Mouse (Mus musculus): Measurements from ENCODE around the gene Gm27179. TPM values are rescaled to one million over a fixed set of nuclear protein-coding genes. Genes with fewer than 3 reads are reported as not detected.

Gm27179 gene
- not detected in 2 replicates for polyA plus RNA-seq (2012; rRNA removed)

DNA sequence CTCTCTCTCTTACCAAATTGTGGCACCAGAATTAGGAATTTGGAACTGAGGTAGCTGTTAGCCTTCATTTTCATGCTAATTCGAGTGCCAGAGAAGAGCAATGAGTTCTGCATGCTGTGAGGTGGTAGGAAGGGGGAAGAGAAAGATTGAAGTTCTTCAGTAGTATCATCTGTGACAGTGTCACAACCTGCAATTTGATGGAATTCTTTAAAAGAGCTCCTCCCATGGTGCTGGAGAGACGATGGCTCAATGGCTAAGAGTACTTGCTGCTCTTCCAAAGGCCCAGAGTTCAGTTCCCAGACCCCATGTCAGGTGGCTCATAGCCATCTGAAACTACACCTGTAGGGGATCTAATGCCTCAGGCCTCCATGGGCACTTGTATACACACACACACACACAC is at the start of gene Gm27179:
Gm27179 (minus strand) TSS at position 101 of the 400 bp plus-strand sequence.

DNA sequence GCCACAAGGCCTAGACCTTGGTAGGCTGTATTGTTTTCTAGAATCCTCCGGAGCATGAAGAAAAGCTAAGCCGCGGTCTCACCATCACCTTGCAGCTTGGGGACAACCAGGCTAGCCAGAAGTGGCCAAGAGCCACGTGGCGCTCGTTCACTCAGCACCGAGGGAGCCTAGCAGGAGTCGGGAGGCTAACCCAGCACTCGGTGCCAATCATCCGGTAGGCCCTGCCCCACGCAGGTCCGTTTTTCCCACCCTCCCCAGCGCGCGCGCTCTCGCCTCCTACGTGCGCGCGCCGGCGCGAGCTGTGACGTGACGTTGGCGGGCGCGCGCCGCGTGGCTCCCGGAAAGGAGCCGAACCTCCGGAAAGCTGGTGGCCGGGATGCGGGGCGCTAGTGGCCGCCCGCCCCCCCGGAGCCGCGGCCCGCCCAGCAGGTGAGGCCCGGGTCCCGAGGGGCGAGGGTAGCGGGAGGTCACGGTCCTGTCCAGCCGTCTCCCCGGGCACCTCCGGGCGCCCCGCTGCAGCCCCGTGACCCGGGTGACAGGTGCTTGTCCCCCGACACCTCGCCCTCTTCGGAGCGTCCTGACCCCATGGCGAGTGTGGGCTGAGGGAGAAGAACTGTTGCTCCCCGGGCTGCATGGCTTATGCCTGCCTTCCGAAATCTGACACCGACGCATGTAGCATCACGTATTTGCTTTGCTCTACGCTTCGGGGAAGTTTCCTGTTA is 42.9 kb upstream of the Gm27179 start, which contains the start of gene Entpd4b:
Entpd4b (plus strand) TSS at position 315 of the 722 bp plus-strand sequence.

DNA sequence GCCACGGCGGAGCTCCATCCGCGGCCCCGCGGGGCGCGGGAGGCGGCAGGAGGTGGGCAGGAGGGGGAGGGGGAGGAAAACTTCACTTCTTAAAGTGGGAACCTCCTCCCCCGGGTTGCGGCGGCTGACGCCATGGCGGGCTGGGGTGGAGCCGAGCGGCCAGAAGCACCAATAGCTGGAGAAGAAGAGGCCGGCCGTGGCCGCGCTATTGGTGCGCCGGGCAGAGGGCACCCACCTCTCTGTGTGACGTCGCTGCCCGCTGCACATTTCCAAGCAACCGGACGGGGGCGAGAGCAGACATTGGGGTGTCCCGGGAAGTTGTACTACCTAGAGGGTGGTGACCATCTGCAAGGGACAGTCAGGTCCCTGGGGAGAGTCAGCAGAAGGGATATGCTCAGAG is 9.2 kb downstream of the Gm27179 start, which contains the start of gene Gm16867:
Gm16867 (minus strand) TSS at position 189 of the 400 bp plus-strand sequence.

Other genes with a start within 250 kb of the Gm27179 start
- gene Synb, start 218.2 kb downstream of the Gm27179 start, polyA plus RNA-seq (2012; rRNA removed), result not detected in 2 replicates
- gene Gm16867, start 9.2 kb downstream of the Gm27179 start, polyA plus RNA-seq (2012; rRNA removed), result 3.6 and 10.0 TPM in 2 replicates
- 6.8 and 10.2 TPM in 2 replicates for gene Entpd4b, start 42.9 kb upstream of the Gm27179 start, polyA plus RNA-seq (2012; rRNA removed)

Measured in stomach, adult 2 months (tissue).